Mouse (Mus musculus) mouse trophoblast stem cell (cell line): Measurements from ENCODE around the gene Ntf3.

Experiments
- in situ Hi-C, 2 experiments: fragments of 300-500 bp; cut with MseI, MboI; formaldehyde crosslinking; loops; 2 replicates in 1 of 2; 3 replicates in 1 of 2; pipeline ENCODE4 v1.15.1; 2025

The Ntf3 gene

GRCm38 (mm10) chr6:126166548-126167207, at the start of gene Ntf3:
Gene Ntf3, minus strand, starts transcription at chr6:126166910.
- in situ Hi-C loops = loop anchor here (10.0 kb wide), 2 partner anchors 212 to 542 kb away; no protein-coding TSS in a partner anchor

- in situ Hi-C loops = no loop called here
Observed at GRCm38 (mm10) chr6:126213330-126213729, 46.6 kb upstream of the Ntf3 start.

- in situ Hi-C loops = no loop called here
Observed at GRCm38 (mm10) chr6:126203366-126203765, 36.7 kb upstream of the Ntf3 start.

- in situ Hi-C loops = no loop called here
Observed at GRCm38 (mm10) chr6:126202959-126203358, 36.2 kb upstream of the Ntf3 start.

- in situ Hi-C loops = no loop called here
Observed at GRCm38 (mm10) chr6:126201721-126202120, 35.0 kb upstream of the Ntf3 start.

GRCm38 (mm10) chr6:126199916-126200315, 33.2 kb upstream of the Ntf3 start:
- in situ Hi-C loops = no loop called here

GRCm38 (mm10) chr6:126194760-126195159, 28.1 kb upstream of the Ntf3 start:
- in situ Hi-C loops = no loop called here

GRCm38 (mm10) chr6:126190218-126190871, 23.6 kb upstream of the Ntf3 start:
- in situ Hi-C loops = no loop called here

GRCm38 (mm10) chr6:126187400-126187799, 20.7 kb upstream of the Ntf3 start:
- in situ Hi-C loops = no loop called here

GRCm38 (mm10) chr6:126186116-126186515, 19.4 kb upstream of the Ntf3 start:
- in situ Hi-C loops = no loop called here

GRCm38 (mm10) chr6:126172071-126172470, 5.4 kb upstream of the Ntf3 start:
- in situ Hi-C loops = no loop called here

GRCm38 (mm10) chr6:126170772-126171171, 4.1 kb upstream of the Ntf3 start:
- in situ Hi-C loops = no loop called here

GRCm38 (mm10) chr6:126167731-126168130, 1.0 kb upstream of the Ntf3 start:
- in situ Hi-C loops = loop anchor here (10.0 kb wide), 2 partner anchors 213 to 543 kb away; no protein-coding TSS in a partner anchor

- in situ Hi-C loops = loop anchor here (10.0 kb wide), 2 partner anchors 212 to 542 kb away; no protein-coding TSS in a partner anchor
Observed at GRCm38 (mm10) chr6:126167208-126167590, 489 bp upstream of the Ntf3 start.

- in situ Hi-C loops = loop anchor here (10.0 kb wide), 2 partner anchors 211 to 541 kb away; no protein-coding TSS in a partner anchor
Observed at GRCm38 (mm10) chr6:126165591-126166155, 1.0 kb downstream of the Ntf3 start.

- in situ Hi-C loops = loop anchor here (10.0 kb wide), 2 partner anchors 210 to 540 kb away; no protein-coding TSS in a partner anchor
Observed at GRCm38 (mm10) chr6:126164781-126165180, 1.9 kb downstream of the Ntf3 start.

- in situ Hi-C loops = loop anchor here (10.0 kb wide), 2 partner anchors 209 to 539 kb away; no protein-coding TSS in a partner anchor
Observed at GRCm38 (mm10) chr6:126163861-126164755, 2.6 kb downstream of the Ntf3 start.

GRCm38 (mm10) chr6:126163181-126163621, 3.5 kb downstream of the Ntf3 start:
- in situ Hi-C loops = loop anchor here (10.0 kb wide), 2 partner anchors 208 to 538 kb away; no protein-coding TSS in a partner anchor

- in situ Hi-C loops = loop anchor here (10.0 kb wide), 2 partner anchors 208 to 538 kb away; no protein-coding TSS in a partner anchor
Observed at GRCm38 (mm10) chr6:126162351-126162758, 4.4 kb downstream of the Ntf3 start.

- in situ Hi-C loops = loop anchor here (10.0 kb wide), 2 partner anchors 207 to 537 kb away; no protein-coding TSS in a partner anchor
Observed at GRCm38 (mm10) chr6:126161571-126162340, 5.0 kb downstream of the Ntf3 start.
